In the genomic region with DNA sequence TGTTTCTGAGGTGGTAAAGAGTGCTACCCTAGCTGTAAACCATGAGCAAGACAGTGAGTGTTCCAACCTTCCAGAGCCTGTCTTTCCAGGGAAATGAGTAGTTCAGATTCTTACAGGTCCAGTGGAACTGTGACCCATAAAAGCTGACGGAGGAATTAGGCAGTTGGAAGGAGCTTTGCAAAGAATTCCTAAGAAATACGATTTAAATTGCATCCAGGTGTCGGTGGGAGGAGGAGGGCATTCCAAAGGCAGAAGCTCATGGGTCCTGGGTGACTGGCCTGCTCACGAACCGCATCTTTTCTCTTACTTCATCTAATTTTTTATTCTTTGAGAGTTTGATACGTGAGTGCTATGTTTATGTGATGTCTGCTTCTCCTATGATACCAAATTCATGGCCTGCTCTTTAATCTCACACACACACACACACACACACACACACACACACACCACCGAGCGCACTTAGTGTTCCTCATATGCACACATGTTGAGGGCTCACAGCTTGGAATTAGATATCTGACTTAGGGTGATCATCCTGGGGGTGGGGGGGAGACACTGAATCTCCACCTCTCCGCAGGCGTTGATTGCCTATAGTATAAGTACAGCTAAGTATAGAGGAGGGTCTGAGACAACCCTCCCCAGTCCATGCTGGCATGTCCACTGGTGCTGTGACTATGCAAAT, we compare ENCODE assay signal across 25 mouse cellular contexts.
A peak's percentile ranks its signal among the peaks of the same experiment; 100 is the strongest.
DNase-seq lines count a peak whose midpoint lies in the region; ATAC-seq and TF ChIP-seq lines count a peak whose summit lies in the region.
"Had no signal": no experiment of that assay in that cellular context is flagged by ENCODE, and none has a peak within 500 bp of the region (broad histone marks: within the 10 kb centered on the region; RNA-seq: fewer than 3 reads in every experiment).

No protein-coding gene starts in this region.

- H3K4me3 ChIP-seq in kidney, postnatal 0 days (replicated peaks; ENCODE audit: low read depth, low read length), result no peak overlapping the region
- H3K4me3 ChIP-seq in kidney, embryonic 15.5 days (replicated peaks), result no peak overlapping the region
- H3K4me3 ChIP-seq in embryonic facial prominence, embryonic 14.5 days (ENCODE audit: low read depth, low read length), result no peak overlapping the region
- no peak overlapping the region for H3K4me3 ChIP-seq in limb, embryonic 11.5 days (ENCODE audit: low read depth, low read length)
- no peak overlapping the region for H3K4me3 ChIP-seq in neural tube, embryonic 15.5 days (replicated peaks)
- no peak overlapping the region for H3K4me3 ChIP-seq in heart, embryonic 12.5 days
- H3K4me3 ChIP-seq: erythroblast, embryonic 14.5 days; hindbrain, embryonic 15.5 days; lung, embryonic 15.5 days; neural tube, embryonic 13.5 days; stomach, embryonic 15.5 days had no signal

- no peak overlapping the region for H3K27ac ChIP-seq in kidney, postnatal 0 days
- H3K27ac ChIP-seq in kidney, embryonic 15.5 days, result no peak overlapping the region
- peak overlapping the region; percentile 35 for H3K27ac ChIP-seq in embryonic facial prominence, embryonic 14.5 days (replicated peaks; ENCODE audit: low read depth, low read length)
- no peak overlapping the region for H3K27ac ChIP-seq in limb, embryonic 11.5 days (replicated peaks; ENCODE audit: low read depth, low read length)
- no peak overlapping the region for H3K27ac ChIP-seq in neural tube, embryonic 15.5 days (replicated peaks)
- no peak overlapping the region for H3K27ac ChIP-seq in heart, embryonic 12.5 days (ENCODE audit: poor library complexity, severe bottlenecking)
- H3K27ac ChIP-seq: hindbrain, embryonic 15.5 days; liver, embryonic 14.5 days; lung, embryonic 15.5 days; macrophage; neural tube, embryonic 13.5 days; stomach, embryonic 15.5 days had no signal

- no peaks in the 10 kb centered on the region for H3K4me1 ChIP-seq in kidney, postnatal 0 days (replicated peaks; ENCODE audit: insufficient read depth, low read length)
- H3K4me1 ChIP-seq in kidney, embryonic 15.5 days, result no peaks in the 10 kb centered on the region
- H3K4me1 ChIP-seq in embryonic facial prominence, embryonic 14.5 days (ENCODE audit: control insufficient read depth, insufficient read depth, low read length), result peaks cover 10% of the 10 kb centered on the region
- peaks cover 14% of the 10 kb centered on the region; the same call in 1 of the 2 replicates for H3K4me1 ChIP-seq in limb, embryonic 11.5 days (ENCODE audit: control insufficient read depth, insufficient read depth, low read length)
- no peaks in the 10 kb centered on the region for H3K4me1 ChIP-seq in neural tube, embryonic 15.5 days
- no peaks in the 10 kb centered on the region for H3K4me1 ChIP-seq in heart, embryonic 12.5 days (replicated peaks)
- H3K4me1 ChIP-seq: hindbrain, embryonic 15.5 days; lung, embryonic 15.5 days; neural tube, embryonic 13.5 days; stomach, embryonic 15.5 days had no signal

- H3K9me3 ChIP-seq in kidney, postnatal 0 days (replicated peaks; ENCODE audit: low read length), result no peaks in the 10 kb centered on the region
- H3K9me3 ChIP-seq in kidney, embryonic 15.5 days (replicated peaks), result no peaks in the 10 kb centered on the region
- H3K9me3 ChIP-seq in embryonic facial prominence, embryonic 14.5 days (ENCODE audit: control insufficient read depth, low read length), result peaks cover 16% of the 10 kb centered on the region
- no peaks in the 10 kb centered on the region for H3K9me3 ChIP-seq in limb, embryonic 11.5 days (ENCODE audit: control insufficient read depth, low read length)
- H3K9me3 ChIP-seq in neural tube, embryonic 15.5 days (replicated peaks), result no peaks in the 10 kb centered on the region; the same call in 1 of the 2 replicates
- no peaks in the 10 kb centered on the region for H3K9me3 ChIP-seq in heart, embryonic 12.5 days (replicated peaks)
- H3K9me3 ChIP-seq: G1E; hindbrain, embryonic 15.5 days; lung, embryonic 15.5 days; neural tube, embryonic 13.5 days; stomach, embryonic 15.5 days had no signal

- no peaks in the 10 kb centered on the region for H3K27me3 ChIP-seq in kidney, postnatal 0 days (ENCODE audit: insufficient read depth, low read length)
- no peaks in the 10 kb centered on the region for H3K27me3 ChIP-seq in kidney, embryonic 15.5 days
- H3K27me3 ChIP-seq in embryonic facial prominence, embryonic 14.5 days (replicated peaks; ENCODE audit: control insufficient read depth, insufficient read depth, low read length), result no peaks in the 10 kb centered on the region
- H3K27me3 ChIP-seq in limb, embryonic 11.5 days (ENCODE audit: control insufficient read depth, insufficient read depth, low read length), result no peaks in the 10 kb centered on the region
- no peaks in the 10 kb centered on the region for H3K27me3 ChIP-seq in neural tube, embryonic 15.5 days (replicated peaks)
- no peaks in the 10 kb centered on the region for H3K27me3 ChIP-seq in heart, embryonic 12.5 days (replicated peaks)
- H3K27me3 ChIP-seq: hindbrain, embryonic 15.5 days; lung, embryonic 15.5 days; neural tube, embryonic 13.5 days; stomach, embryonic 15.5 days had no signal

- WGBS in kidney, postnatal 0 days, result 53% methylated on average over 10 of the region's 10 CpGs
- WGBS in kidney, embryonic 15.5 days, result 56% methylated on average over 10 of the region's 10 CpGs
- whole genome bisulfite sequencing in embryonic facial prominence, embryonic 14.5 days, result 41% methylated on average over 10 of the region's 10 CpGs
- WGBS in limb, embryonic 11.5 days, result 47% methylated on average over 10 of the region's 10 CpGs
- 76% methylated on average over 10 of the region's 10 CpGs for WGBS in neural tube, embryonic 15.5 days
- 84% methylated on average over 10 of the region's 10 CpGs for WGBS in heart, embryonic 12.5 days

- no peak for ATAC-seq in kidney, postnatal 0 days (replicated peaks; ENCODE audit: low FRiP score, low read depth)
- no peak for ATAC-seq in kidney, embryonic 15.5 days (replicated peaks; ENCODE audit: low FRiP score)
- ATAC-seq in embryonic facial prominence, embryonic 14.5 days (ENCODE audit: low read depth), result peak; percentile 67; the same call in 1 of the 2 replicates
- no peak for ATAC-seq in limb, embryonic 11.5 days (ENCODE audit: insufficient number of reproducible peaks, low FRiP score, low TSS enrichment, low read depth)
- ATAC-seq in neural tube, embryonic 15.5 days (ENCODE audit: low FRiP score), result no peak
- ATAC-seq in heart, embryonic 12.5 days (ENCODE audit: insufficient number of reproducible peaks, low FRiP score), result no peak
- ATAC-seq: forebrain, embryonic 14.5 days had no signal

- H3K4me2 ChIP-seq in kidney, postnatal 0 days (ENCODE audit: low read length), result no peak overlapping the region
- no peak overlapping the region for H3K4me2 ChIP-seq in kidney, embryonic 15.5 days
- H3K4me2 ChIP-seq in embryonic facial prominence, embryonic 14.5 days (ENCODE audit: low read depth, low read length), result no peak overlapping the region
- H3K4me2 ChIP-seq in limb, embryonic 11.5 days (ENCODE audit: low read depth, severe bottlenecking), result no peak overlapping the region
- no peak overlapping the region for H3K4me2 ChIP-seq in neural tube, embryonic 15.5 days
- no peak overlapping the region for H3K4me2 ChIP-seq in heart, embryonic 12.5 days
- H3K4me2 ChIP-seq: heart, embryonic 11.5 days; hindbrain, embryonic 15.5 days; lung, embryonic 15.5 days; midbrain, embryonic 11.5 days; neural tube, embryonic 13.5 days; stomach, embryonic 15.5 days had no signal

- no peak overlapping the region for H3K9ac ChIP-seq in kidney, postnatal 0 days (ENCODE audit: low read depth, low read length)
- no peak overlapping the region for H3K9ac ChIP-seq in kidney, embryonic 15.5 days
- H3K9ac ChIP-seq in embryonic facial prominence, embryonic 14.5 days (ENCODE audit: low read depth, low read length), result no peak overlapping the region
- H3K9ac ChIP-seq in limb, embryonic 11.5 days (ENCODE audit: low read length), result no peak overlapping the region
- H3K9ac ChIP-seq in neural tube, embryonic 15.5 days (replicated peaks), result no peak overlapping the region
- no peak overlapping the region for H3K9ac ChIP-seq in heart, embryonic 12.5 days
- H3K9ac ChIP-seq: hindbrain, embryonic 15.5 days; liver, embryonic 14.5 days; lung, embryonic 15.5 days; neural tube, embryonic 13.5 days; stomach, embryonic 15.5 days had no signal

- no peaks in the 10 kb centered on the region for H3K36me3 ChIP-seq in kidney, postnatal 0 days (ENCODE audit: insufficient read depth, low read length)
- H3K36me3 ChIP-seq in kidney, embryonic 15.5 days, result peaks cover 7% of the 10 kb centered on the region; the same call in 1 of the 2 replicates
- peaks cover 11% of the 10 kb centered on the region; the same call in 1 of the 2 replicates for H3K36me3 ChIP-seq in embryonic facial prominence, embryonic 14.5 days (ENCODE audit: control insufficient read depth, insufficient read depth, low read length)
- H3K36me3 ChIP-seq in limb, embryonic 11.5 days (ENCODE audit: control insufficient read depth, insufficient read depth, low read length), result no peaks in the 10 kb centered on the region; the same call in 1 of the 2 replicates
- H3K36me3 ChIP-seq in neural tube, embryonic 15.5 days, result no peaks in the 10 kb centered on the region
- peaks cover 10% of the 10 kb centered on the region for H3K36me3 ChIP-seq in heart, embryonic 12.5 days
- H3K36me3 ChIP-seq: hindbrain, embryonic 15.5 days; lung, embryonic 15.5 days had no signal

- DNase-seq in kidney, postnatal 0 days (ENCODE audit: low spot score), result peak; percentile 19
- peak; percentile 84 for DNase-seq in embryonic facial prominence, embryonic 14.5 days (ENCODE audit: low spot score)
- DNase-seq in limb, embryonic 11.5 days (ENCODE audit: low spot score), result peak; percentile 62
- DNase-seq in thymus, postnatal 10 days (ENCODE audit: low spot score in 2 of 2), result no peak
- DNase-seq in right cerebral cortex, postnatal 25 days, result no peak
- DNase-seq: adrenal gland, postnatal 36 days; cerebellum, adult 11-12 months; cerebellum, postnatal 25 days; kidney, adult 18-20 months; kidney, postnatal 25 days; thymus, adult 18-20 months had no signal

- no peak for TF ChIP-seq CTCF in kidney, postnatal 0 days (IDR thresholded peaks at IDR 0.05; ENCODE audit: low read depth)

Comparison
In these comparisons a context has a peak if more than half of its experiments do, and no peak if none do; other contexts are left out.
1. DNase-seq: peak in kidney, postnatal 0 days (single experiment), embryonic facial prominence, embryonic 14.5 days (single experiment) and limb, embryonic 11.5 days (single experiment); none in thymus, postnatal 10 days (0 of 2) and right cerebral cortex, postnatal 25 days (single experiment).